Mouse (Mus musculus): Measurements from ENCODE around the gene Ubap2l.
A peak's percentile ranks its signal among the peaks of the same experiment; 100 is the strongest.

Gene Ubap2l

DNA sequence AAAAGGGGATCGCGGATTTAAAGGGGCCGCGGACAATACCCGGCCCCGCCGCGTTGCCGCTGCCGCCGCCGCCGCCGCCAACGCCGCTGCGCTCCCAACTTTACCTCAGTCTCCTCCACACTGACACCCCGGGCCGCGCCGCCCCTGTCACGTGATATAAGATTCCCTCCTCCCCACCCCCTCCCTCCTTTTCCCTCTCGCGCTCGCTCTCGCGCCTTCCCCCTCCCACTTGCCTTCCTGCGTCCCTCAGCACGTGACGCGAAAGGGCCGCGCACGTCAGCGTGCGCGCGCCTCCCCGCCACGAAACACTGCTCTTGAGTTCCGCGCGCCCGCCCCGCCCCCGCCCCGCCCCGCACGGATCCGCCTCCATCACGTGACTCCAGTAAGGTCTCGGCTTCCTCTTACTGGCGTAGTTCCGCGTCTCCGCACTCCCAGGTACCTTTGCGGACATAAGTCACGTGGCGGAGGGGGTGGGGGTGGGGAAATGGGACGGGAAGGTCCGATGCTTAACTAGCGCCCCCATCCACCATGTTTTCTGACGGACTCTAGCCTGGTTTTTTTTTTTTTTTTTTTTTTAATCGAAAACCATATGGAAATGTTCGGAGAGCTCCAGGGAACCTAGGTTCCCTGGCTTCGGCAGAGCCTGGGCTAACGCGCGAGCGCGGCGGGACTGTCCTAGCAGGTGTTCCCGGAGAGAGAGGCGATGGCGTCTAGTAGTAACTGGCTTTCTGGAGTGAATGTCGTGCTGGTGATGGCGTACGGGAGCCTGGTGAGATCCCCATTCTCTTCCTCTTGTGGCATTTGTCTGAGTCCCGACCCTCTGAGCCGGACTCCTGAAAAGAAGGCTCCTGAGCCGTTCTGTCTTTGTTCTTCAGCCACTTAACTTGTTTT lies at the start of gene Ubap2l:
Gene Ubap2l, minus strand, starts transcription at position 278 of the 891 bp plus-strand sequence.
- peak; percentile 93 for DNase-seq

DNA sequence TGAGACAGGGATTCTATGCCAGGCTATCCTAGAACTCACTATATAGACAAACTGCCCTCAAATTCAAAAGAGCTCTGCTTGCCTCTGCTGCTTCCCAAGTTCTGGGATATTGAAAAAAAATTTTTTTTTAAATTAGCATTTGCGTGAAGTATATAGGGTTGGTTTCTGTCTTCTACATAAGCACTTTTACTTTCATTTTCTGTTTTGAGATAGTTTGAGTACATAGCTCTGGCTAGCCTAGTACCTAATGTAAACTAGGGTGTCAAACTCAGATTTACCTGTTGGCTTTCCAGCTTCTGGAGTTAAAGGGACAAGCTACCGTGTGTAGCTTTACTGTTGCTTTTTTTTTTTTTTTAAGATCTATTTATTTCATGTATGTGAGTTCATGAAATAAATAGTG lies 49.2 kb upstream of the Ubap2l start:
- DNase-seq, result no peak

DNA sequence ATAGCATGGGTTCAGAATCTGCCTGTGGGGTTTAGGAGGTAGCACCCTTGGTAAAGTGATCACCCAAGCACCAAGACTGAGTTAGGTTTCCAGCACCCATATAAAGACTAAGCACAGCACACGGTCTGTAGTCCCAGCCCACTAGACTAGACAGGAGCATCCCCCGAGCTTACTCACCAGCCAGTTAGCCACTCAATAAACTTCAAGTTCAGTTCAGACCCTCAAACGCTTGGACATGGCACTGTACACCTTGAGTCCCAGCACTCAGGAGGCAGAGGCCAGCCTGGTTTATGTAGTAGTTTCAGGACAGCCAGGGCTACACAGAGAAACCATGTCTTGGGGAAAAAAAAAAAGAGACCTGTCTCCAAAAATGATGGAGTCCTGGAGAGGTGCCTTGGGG lies 48.6 kb upstream of the Ubap2l start:
- no peak for DNase-seq

GRCm38 (mm10) chr3:90097928-90098327 lies 45.5 kb upstream of the Ubap2l start:
- no peak for DNase-seq

DNA sequence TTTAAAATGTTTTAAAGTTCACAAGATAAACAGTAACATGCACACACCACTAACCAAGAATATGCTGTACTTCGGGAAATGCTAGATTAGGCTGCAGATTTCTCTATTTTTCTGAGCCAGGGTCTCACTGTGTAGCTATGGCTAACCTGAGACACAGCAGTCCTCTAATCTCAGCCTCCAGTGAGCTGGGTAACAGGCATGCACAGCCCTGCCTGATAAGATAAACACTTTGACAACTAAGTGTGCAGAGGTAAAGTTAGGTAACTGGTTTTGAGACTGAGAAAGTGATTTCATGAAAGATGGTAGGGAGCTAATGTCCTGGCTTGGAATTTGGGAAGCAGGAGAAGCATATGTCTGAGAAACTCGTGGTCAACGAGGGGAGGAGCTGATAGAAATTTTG lies 42.0 kb upstream of the Ubap2l start:
- DNase-seq, result no peak

DNA sequence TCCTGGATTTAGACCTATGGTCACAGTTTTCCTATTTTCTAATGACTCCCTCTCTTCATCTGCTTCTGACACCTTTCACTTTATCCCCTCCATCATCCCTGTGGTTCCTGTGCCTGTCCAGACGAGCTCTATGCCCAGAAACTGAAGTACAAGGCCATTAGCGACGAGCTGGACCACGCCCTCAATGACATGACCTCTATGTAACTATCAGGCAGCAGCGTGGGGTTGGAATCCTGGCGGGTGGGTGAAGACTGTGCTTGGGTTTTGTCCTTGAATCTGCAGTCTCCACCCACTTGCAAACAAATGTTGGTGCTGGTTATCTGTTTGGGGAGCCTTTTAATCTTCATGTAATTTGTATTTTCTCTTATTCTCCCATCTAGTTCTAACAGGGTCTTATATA lies 38.5 kb upstream of the Ubap2l start:
- no peak for DNase-seq

DNA sequence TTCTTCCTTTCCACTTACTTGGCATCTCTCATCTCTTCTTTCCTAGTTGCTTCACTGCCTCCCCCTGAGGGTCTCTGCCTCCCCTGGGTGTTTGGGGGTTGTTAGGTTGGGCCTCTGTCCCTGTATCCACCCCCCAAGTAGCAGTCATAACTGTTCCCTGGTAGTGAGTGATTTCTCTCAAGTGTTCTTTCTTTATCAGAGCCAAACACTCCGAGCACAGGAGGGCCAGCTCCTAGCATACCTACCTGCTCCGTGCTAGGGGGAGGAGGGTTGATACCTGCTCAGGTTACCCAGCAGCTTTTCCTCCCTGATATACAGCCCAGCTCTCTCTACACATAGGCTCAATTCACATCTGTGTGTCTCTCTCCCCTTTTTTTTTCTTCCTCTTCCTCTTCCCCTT lies 36.2 kb upstream of the Ubap2l start:
- peak; percentile 14 for DNase-seq

DNA sequence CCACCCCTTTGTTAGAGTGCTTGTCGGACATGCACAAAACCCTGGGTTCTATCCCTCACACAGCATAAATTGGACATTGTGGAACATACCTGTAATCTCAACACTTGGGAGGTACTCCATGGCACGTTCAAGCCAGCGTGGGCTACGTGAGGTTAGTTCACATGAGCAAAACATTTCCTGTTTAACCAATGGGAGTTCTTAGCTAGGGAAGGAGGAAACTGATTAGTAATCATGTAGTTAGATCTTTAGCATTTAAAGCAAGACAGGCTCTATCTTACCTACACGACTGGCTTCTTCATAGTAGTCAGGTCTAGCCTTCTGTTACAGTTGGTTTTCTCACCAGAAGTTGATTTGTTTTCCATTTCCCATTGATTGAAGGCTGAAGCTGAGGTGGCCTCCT lies 33.6 kb upstream of the Ubap2l start:
- no peak for DNase-seq

GRCm38 (mm10) chr3:90085281-90085680 lies 32.9 kb upstream of the Ubap2l start:
- DNase-seq, result peak; percentile 60

GRCm38 (mm10) chr3:90084790-90085189 lies 32.4 kb upstream of the Ubap2l start:
- DNase-seq, result peak; percentile 29

- DNase-seq, result no peak
Observed at GRCm38 (mm10) chr3:90083698-90084324, 31.4 kb upstream of the Ubap2l start.

GRCm38 (mm10) chr3:90083034-90083433 lies 30.6 kb upstream of the Ubap2l start:
- peak; percentile 29 for DNase-seq

DNA sequence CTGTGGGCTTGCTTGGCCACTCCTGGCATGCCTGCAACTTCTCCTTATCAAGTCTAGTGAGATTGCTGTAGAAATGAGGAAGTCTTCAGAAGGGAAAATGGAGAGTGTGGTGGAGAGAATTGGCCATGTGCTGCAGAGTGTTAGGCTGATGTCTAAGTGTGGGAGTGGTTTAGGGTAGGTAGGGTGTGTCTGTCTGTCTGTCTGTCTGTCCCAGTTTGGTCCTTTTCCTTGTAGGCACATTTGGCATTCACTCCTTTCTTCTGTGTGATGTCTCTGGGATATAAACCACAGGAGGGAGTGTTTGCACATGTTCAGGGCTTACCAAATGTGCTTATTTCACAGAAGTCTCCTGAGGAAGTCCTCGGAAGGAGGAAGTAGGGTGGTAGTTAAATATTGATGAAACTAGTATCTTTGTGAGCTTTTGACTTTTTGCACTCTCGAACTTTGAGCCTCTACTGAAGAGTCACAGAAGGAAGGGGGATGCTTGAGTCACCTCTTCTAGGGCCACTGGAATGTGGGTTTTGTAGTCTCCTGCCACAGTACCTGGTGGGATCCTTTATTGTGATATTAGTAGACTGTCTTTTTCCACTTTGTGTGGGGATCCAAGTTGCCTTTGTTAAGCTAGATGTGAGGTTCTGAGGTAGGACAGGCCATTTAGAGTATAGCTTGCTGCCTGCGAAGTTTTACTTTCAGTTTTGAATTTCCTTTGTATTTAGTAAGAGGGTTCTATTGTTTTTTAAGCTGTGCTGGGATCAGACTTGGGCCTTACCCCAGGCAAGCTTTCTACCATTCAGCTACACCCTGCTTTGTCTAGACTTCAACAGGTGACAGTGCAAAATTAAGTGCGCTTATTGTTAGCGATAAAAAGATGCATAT lies 29.2 kb upstream of the Ubap2l start:
- DNase-seq, result no peak

GRCm38 (mm10) chr3:90080498-90080863 lies 28.1 kb upstream of the Ubap2l start:
- no peak for DNase-seq

- DNase-seq, result peak; percentile 80
Observed at GRCm38 (mm10) chr3:90079763-90080497, 27.5 kb upstream of the Ubap2l start.

DNA sequence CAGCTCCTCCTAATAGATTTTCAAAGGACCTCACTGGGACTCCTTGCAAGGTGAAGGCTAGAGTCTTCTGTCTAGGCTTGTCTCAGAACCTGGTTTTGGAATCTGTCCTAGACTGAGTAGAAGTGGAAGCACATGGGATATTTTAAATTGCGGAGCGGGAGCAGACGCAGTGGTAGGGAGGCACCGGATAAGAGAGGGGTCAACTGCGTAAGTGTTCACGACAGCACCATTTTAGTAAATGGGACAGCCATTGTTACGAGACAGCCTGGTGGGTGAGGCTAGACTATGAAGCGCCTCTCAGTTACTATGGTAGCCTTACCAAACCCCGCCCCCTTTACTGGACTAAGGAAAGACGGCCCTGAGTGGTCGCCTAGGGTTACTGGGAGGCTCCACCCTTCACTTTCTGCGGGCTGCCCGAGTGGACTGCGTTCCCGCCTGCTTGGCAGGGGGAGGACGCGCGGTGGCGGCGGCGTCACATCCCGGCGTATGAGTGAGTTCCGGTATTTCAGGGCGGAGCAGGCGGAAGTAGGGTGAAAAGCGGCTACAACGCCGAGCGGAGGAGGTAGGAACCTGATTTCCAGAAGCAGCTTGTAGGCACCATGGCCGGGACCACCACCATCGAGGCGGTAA lies 26.8 kb upstream of the Ubap2l start:
- peak; percentile 93 for DNase-seq

DNA sequence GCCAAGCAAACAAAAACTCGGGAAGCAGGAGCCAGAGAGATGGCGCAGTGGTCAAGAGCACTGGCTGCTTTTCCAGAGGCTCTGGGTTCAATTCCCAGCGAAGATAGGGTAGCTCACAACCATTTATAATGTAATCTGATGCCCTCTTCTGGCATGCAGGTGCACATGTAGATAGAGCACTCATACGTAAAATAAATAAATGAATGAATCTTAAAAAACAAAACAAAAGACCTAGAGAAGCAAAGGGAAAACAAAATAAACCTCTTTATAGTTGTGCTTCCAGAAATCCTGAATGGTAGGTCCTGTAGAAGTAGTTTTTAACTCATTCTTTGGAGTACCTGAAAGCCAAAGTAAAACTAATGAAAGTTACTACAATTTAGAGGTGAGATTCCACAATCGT lies 25.8 kb upstream of the Ubap2l start:
- no peak for DNase-seq

DNA sequence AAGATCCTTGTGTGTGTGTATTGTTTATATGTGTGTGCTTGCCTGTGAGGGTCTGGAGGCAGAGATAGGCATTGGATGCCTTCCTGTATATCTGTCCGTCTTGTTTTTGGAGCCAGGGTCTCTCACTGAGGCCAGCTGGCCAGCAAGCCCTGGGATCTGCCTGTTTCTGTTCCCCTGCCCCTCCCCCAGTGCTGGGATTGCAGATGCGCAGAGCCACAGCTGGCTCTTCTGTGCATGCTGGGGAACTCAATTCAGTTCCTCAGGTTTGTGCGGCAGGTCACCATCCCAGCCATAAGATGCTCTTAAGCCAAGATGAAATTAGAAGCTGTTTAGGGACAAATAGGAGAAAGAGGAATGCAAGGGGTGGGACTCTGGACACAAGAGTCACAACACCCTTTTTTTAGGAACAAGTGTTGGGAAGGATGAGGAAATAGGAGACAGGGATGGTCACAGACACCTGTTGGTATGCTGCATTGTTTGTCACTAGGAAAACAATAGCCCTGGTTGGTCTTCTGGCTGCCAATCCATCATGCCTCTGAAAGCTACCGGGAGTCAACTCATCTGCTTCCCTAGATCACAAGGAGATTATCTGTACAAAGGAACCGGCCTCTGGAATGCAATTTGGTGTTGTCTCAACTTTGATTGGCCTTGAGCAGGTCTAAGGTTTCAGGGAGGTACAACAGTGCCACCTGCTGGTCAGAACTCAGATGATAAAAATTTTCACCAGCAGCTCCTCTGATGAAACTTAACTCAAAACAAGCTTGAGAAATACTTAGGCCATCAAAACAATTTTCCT lies 24.7 kb upstream of the Ubap2l start:
- DNase-seq, result peak; percentile 90

GRCm38 (mm10) chr3:90072294-90072693 lies 19.9 kb upstream of the Ubap2l start, which contains the start of gene Tpm3:
Gene Tpm3 (plus strand): TSS chr3:90072649.
- DNase-seq, result no peak

GRCm38 (mm10) chr3:90069688-90070087 lies 17.3 kb upstream of the Ubap2l start:
- no peak for DNase-seq

DNA sequence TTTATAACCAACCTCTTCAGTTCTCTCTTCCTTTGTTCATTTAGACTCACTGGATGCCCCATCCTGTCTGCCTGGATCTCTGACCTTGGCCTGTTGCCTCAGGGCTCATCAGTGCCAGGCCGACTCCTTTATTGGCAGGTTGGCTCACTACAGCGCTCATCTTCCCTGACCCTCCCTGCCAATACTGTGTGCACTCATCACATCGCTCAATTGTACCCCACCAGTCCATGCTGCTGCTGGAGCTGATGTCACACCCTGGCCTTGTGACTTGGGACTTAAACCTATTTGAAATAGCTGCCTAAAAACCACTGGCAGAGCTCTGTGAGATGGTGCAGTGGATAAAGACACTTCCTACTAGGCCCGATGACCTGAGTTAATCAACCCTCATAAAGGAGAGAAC lies 15.4 kb upstream of the Ubap2l start:
- no peak for DNase-seq

All from lung, postnatal 14 days (tissue).